ENCODE assay signal across 22 mouse cellular contexts in genomic region chr6:126201721-126202120, GRCm38 (mm10). TPM values are rescaled to one million over a fixed set of nuclear protein-coding genes. Genes with fewer than 3 reads are reported as not detected.
DNase-seq lines count a peak whose midpoint lies in the region; ATAC-seq and TF ChIP-seq lines count a peak whose summit lies in the region.
"Had no signal": no experiment of that assay in that cellular context is flagged by ENCODE, and none has a peak within 500 bp of the region (broad histone marks: within the 10 kb centered on the region; RNA-seq: fewer than 3 reads in every experiment).

No protein-coding gene starts in this region.

- ATAC-seq in kidney, postnatal 0 days (replicated peaks; ENCODE audit: low FRiP score, low read depth), result peak; percentile 88
- ATAC-seq: forebrain, embryonic 15.5 days; hindbrain, postnatal 0 days had no signal

- no peak overlapping the region for H3K27ac ChIP-seq in kidney, adult 2 months (ENCODE audit: insufficient read depth, low read depth, low read length)
- H3K27ac ChIP-seq in kidney, postnatal 0 days, result no peak overlapping the region
- H3K27ac ChIP-seq: embryonic facial prominence, embryonic 15.5 days; forebrain, embryonic 10.5 days; forebrain, embryonic 15.5 days; hindbrain, embryonic 13.5 days; hindbrain, postnatal 0 days had no signal

- no peak for TF ChIP-seq CTCF in kidney, adult 2 months (conservative IDR thresholded peaks at IDR 0.05; ENCODE audit: insufficient read depth, insufficient read length, low read depth, low read length)
- no peak for TF ChIP-seq CTCF in kidney, postnatal 0 days (IDR thresholded peaks at IDR 0.05; ENCODE audit: low read depth)

- H3K27me3 ChIP-seq in kidney, adult 2 months (replicated peaks; ENCODE audit: control insufficient read depth, insufficient read depth, low read length), result no peaks in the 10 kb centered on the region; the same call in 1 of the 2 replicates
- H3K27me3 ChIP-seq in kidney, postnatal 0 days (ENCODE audit: insufficient read depth, low read length), result 0 out of 2 replicates have a peak, but pooled peaks cover 3% of the 10 kb centered on the region
- H3K27me3 ChIP-seq: embryonic facial prominence, embryonic 15.5 days; forebrain, embryonic 15.5 days; hindbrain, embryonic 13.5 days had no signal

- 46% methylated on average over 2 of the region's 2 CpGs for whole genome bisulfite sequencing in kidney, adult 2 months
- 46% methylated on average over 2 of the region's 2 CpGs for WGBS in kidney, postnatal 0 days

- no peaks in the 10 kb centered on the region for H3K36me3 ChIP-seq in kidney, adult 2 months (ENCODE audit: control insufficient read depth, insufficient read depth, low read length)
- no peaks in the 10 kb centered on the region for H3K36me3 ChIP-seq in kidney, postnatal 0 days (ENCODE audit: insufficient read depth, low read length)
- H3K36me3 ChIP-seq: embryonic facial prominence, embryonic 15.5 days; forebrain, embryonic 10.5 days; forebrain, embryonic 15.5 days; heart, embryonic 13.5 days; hindbrain, embryonic 13.5 days had no signal

- peak; percentile 35 for DNase-seq in kidney, adult 2 months
- DNase-seq in kidney, adult 9 months, result peak; percentile 30
- peak; percentile 51 for DNase-seq in kidney, postnatal 0 days (ENCODE audit: low spot score)
- peak; percentile 23 to 29 for DNase-seq in kidney, postnatal 36 days
- DNase-seq in left cerebral cortex, postnatal 25 days (ENCODE audit: low spot score in 2 of 2), result no peak
- DNase-seq in right cerebral cortex, postnatal 4 days, result no peak
- DNase-seq in urinary bladder, postnatal 4 days (ENCODE audit: low spot score in 2 of 2), result no peak
- DNase-seq: adrenal gland, postnatal 10 days; cerebellum, adult 11 months; cerebellum, adult 8-10 months; cerebellum, postnatal 14 days; embryo, embryonic 11 days; gastrocnemius, postnatal 10 days; heart, postnatal 36 days had no signal

- intact Hi-C loops in left cerebral cortex, postnatal 25 days (cut with DNase I), result no loop called here

- TF ChIP-seq POLR2A in kidney, adult 2 months (IDR thresholded peaks at IDR 0.05; ENCODE audit: low read depth, low read length), result no peak

- H3K4me3 ChIP-seq in kidney, adult 2 months (ENCODE audit: insufficient read depth, low read depth, low read length), result no peak overlapping the region
- no peak overlapping the region for H3K4me3 ChIP-seq in kidney, postnatal 0 days (replicated peaks; ENCODE audit: low read depth, low read length)
- H3K4me3 ChIP-seq: embryonic facial prominence, embryonic 15.5 days; erythroblast, embryonic 14.5 days; forebrain, embryonic 10.5 days; forebrain, embryonic 15.5 days; heart, embryonic 13.5 days; hindbrain, embryonic 13.5 days had no signal

- peaks cover 4% of the 10 kb centered on the region; the same call in 1 of the 2 replicates for H3K4me1 ChIP-seq in kidney, adult 2 months (ENCODE audit: control insufficient read depth, insufficient read depth, low read length)
- H3K4me1 ChIP-seq in kidney, postnatal 0 days (replicated peaks; ENCODE audit: insufficient read depth, low read length), result peaks cover 4% of the 10 kb centered on the region; the same call in 1 of the 2 replicates
- H3K4me1 ChIP-seq: forebrain, embryonic 10.5 days; forebrain, embryonic 15.5 days had no signal

- H3K9ac ChIP-seq in kidney, postnatal 0 days (ENCODE audit: low read depth, low read length), result no peak overlapping the region
- H3K9ac ChIP-seq: embryonic facial prominence, embryonic 15.5 days; forebrain, embryonic 15.5 days; heart, embryonic 13.5 days; hindbrain, embryonic 13.5 days had no signal

- no peak overlapping the region for H3K4me2 ChIP-seq in kidney, postnatal 0 days (ENCODE audit: low read length)
- H3K4me2 ChIP-seq: embryonic facial prominence, embryonic 15.5 days; forebrain, embryonic 15.5 days; heart, embryonic 13.5 days; hindbrain, embryonic 13.5 days had no signal

- no peaks in the 10 kb centered on the region for H3K9me3 ChIP-seq in kidney, postnatal 0 days (replicated peaks; ENCODE audit: low read length)
- H3K9me3 ChIP-seq: embryonic facial prominence, embryonic 15.5 days; forebrain, embryonic 10.5 days; forebrain, embryonic 15.5 days; heart, embryonic 13.5 days; hindbrain, embryonic 13.5 days had no signal

RNA-seq across cellular contexts. Expression of gene Ntf3, which starts 35.0 kb away (rescaled TPM):
- 3.4 and 4.1 TPM in 2 replicates for polyA plus RNA-seq in kidney, adult 2 months (2012; rRNA removed)
- 14.6 TPM in 2 replicates for polyA plus RNA-seq in kidney, postnatal 0 days (2015; fragmentation: Nextera tagmentation; extraction: Ambion mirVana)
- total RNA-seq in left cerebral cortex, postnatal 25 days (2021), result 1 to 10 TPM; 2.7 to 3.0 TPM
- total RNA-seq: common myeloid progenitor, adult 5-6 weeks had no signal
- polyA plus RNA-seq: erythroblast, embryonic 14.5 days had no signal

Comparison
In these comparisons a context has a peak if more than half of its experiments do, and no peak if none do; other contexts are left out.
1. DNase-seq: peak in kidney, adult 2 months (single experiment), kidney, adult 9 months (single experiment), kidney, postnatal 0 days (single experiment) and kidney, postnatal 36 days (2 of 2); none in left cerebral cortex, postnatal 25 days (0 of 2), right cerebral cortex, postnatal 4 days (single experiment) and urinary bladder, postnatal 4 days (0 of 2).